In genomic region chr9:43545081-43545565, GRCm38 (mm10) we compare ENCODE assay signal across 9 mouse cellular contexts.
DNase-seq lines count a peak whose midpoint lies in the region; ATAC-seq lines count a peak whose summit lies in the region.
"Had no signal": no experiment of that assay in that cellular context is flagged by ENCODE, and none has a peak within 500 bp of the region (broad histone marks: within the 10 kb centered on the region; RNA-seq: fewer than 3 reads in every experiment).

No protein-coding gene starts in this region.

- H3K4me3 ChIP-seq in kidney, embryonic 16.5 days (ENCODE audit: low read length) = peak overlapping the region; percentile 6; the same call in 1 of the 2 replicates

- ATAC-seq in kidney, embryonic 16.5 days (ENCODE audit: low FRiP score, low TSS enrichment) = no peak

- H3K36me3 ChIP-seq in kidney, embryonic 16.5 days (ENCODE audit: insufficient read depth, low read length) = no peaks in the 10 kb centered on the region

- no peak overlapping the region for H3K27ac ChIP-seq in kidney, embryonic 16.5 days (ENCODE audit: low read length)
- H3K27ac ChIP-seq: liver, embryonic 14.5 days had no signal

- no peaks in the 10 kb centered on the region for H3K27me3 ChIP-seq in kidney, embryonic 16.5 days (ENCODE audit: insufficient read depth, low read length)

- WGBS in kidney, embryonic 16.5 days = 24% methylated on average over 15 of the region's 15 CpGs

- no peaks in the 10 kb centered on the region for H3K9me3 ChIP-seq in kidney, embryonic 16.5 days (ENCODE audit: low read length)

- 0 out of 2 replicates have a peak, but pooled peaks cover 8% of the 10 kb centered on the region for H3K4me1 ChIP-seq in kidney, embryonic 16.5 days (ENCODE audit: insufficient read depth, low read length)

- H3K4me2 ChIP-seq in kidney, embryonic 16.5 days (replicated peaks; ENCODE audit: low read depth, low read length) = peak overlapping the region; percentile 35; the same call in 1 of the 2 replicates

- peak; percentile 22 for DNase-seq in ovary, postnatal 36 days (ENCODE audit: low spot score)
- DNase-seq in ovary, postnatal 14 days (ENCODE audit: low spot score) = no peak
- peak; percentile 23 for DNase-seq in cerebellum, adult 8-10 months
- DNase-seq in frontal cortex, postnatal 14 days (ENCODE audit: low spot score in 2 of 2) = peak; percentile 34 to 48
- peak; percentile 38 for DNase-seq in mesoderm, embryonic 11.5 days (ENCODE audit: low read depth, low spot score)
- peak; percentile 73 to 86 for DNase-seq in thymus, adult 18-20 months
- DNase-seq in gastrocnemius, adult 8-10 months (ENCODE audit: low spot score in 2 of 2) = no peak

- no peak overlapping the region for H3K9ac ChIP-seq in kidney, embryonic 16.5 days (replicated peaks; ENCODE audit: low read length)
- H3K9ac ChIP-seq: liver, embryonic 14.5 days had no signal

Comparison
In these comparisons a context has a peak if more than half of its experiments do, and no peak if none do; other contexts are left out.
1. DNase-seq: peak in ovary, postnatal 36 days (single experiment), cerebellum, adult 8-10 months (single experiment), frontal cortex, postnatal 14 days (2 of 2), mesoderm, embryonic 11.5 days (single experiment) and thymus, adult 18-20 months (2 of 2); none in ovary, postnatal 14 days (single experiment) and gastrocnemius, adult 8-10 months (0 of 2).